Mouse (Mus musculus) embryonic facial prominence, embryonic 13.5 days (tissue): ENCODE results near the gene Arrdc3. TPM values are rescaled to one million over a fixed set of nuclear protein-coding genes. Genes with fewer than 3 reads are reported as not detected.
"Not testable (repeated sequence)": the region's sequence is repeated elsewhere in the genome, so short reads cannot be mapped to it uniquely, and the experiment has no call there.

Experiments
- ATAC-seq: fragments of 200-750 bp; cut with Nextera tagmentation; 2 replicates; pipeline ENCODE4 v1.8.0; 2017; ENCODE audit warnings: low read depth; ENCODE audit not compliant: insufficient number of reproducible peaks, insufficient read depth, low FRiP score, low TSS enrichment
- H3K27ac ChIP-seq: fragments of 300-500 bp; sonication (generic); 2 replicates; pipeline ENCODE4 v1.5.1; 2015; ENCODE audit warnings: moderate library complexity, mild to moderate bottlenecking, inconsistent platforms
- H3K27me3 ChIP-seq: fragments of 300-500 bp; sonication (generic); 2 replicates; pipeline ENCODE4 v1.6.1; 2015; ENCODE audit warnings: mild to moderate bottlenecking, inconsistent platforms
- H3K36me3 ChIP-seq: fragments of 300-500 bp; sonication (generic); 2 replicates; pipeline ENCODE4 v1.6.1; 2015; ENCODE audit warnings: mild to moderate bottlenecking, inconsistent platforms
- H3K4me1 ChIP-seq: fragments of 300-500 bp; sonication (generic); 2 replicates; pipeline ENCODE4 v1.6.1; 2015; ENCODE audit warnings: inconsistent platforms
- H3K4me2 ChIP-seq: fragments of 300-500 bp; sonication (generic); 2 replicates; pipeline ENCODE4 v1.6.1; 2015; ENCODE audit warnings: moderate library complexity, mild to moderate bottlenecking, inconsistent platforms
- H3K4me3 ChIP-seq: fragments of 300-500 bp; sonication (generic); 2 replicates; pipeline ENCODE4 v1.5.1; 2015; ENCODE audit warnings: mild to moderate bottlenecking, inconsistent platforms
- H3K9ac ChIP-seq: fragments of 300-500 bp; sonication (generic); 2 replicates; pipeline ENCODE4 v1.6.1; 2015; ENCODE audit warnings: mild to moderate bottlenecking, inconsistent platforms
- H3K9me3 ChIP-seq: fragments of 300-500 bp; sonication (generic); 2 replicates; pipeline ENCODE4 v1.6.1; 2016; ENCODE audit warnings: inconsistent platforms
- WGBS: fragments of 180-500 bp; shearing (Covaris S2); methylation state at CpG from one replicate; pipeline ENCODE4 v1.1.7; 2015; ENCODE audit warnings: mixed read lengths; 5-methylcytosine and 5-hydroxymethylcytosine counted together
- polyA plus RNA-seq: library from polyadenylated mRNA; unstranded; fragments of >200 nt; fragmentation: Nextera tagmentation; extraction: Ambion mirVana; gene quantifications from 2 replicates; pipeline ENCODE4 v1.2.1, GENCODE M21; 2015

The Arrdc3 gene
- polyA plus RNA-seq, 1 experiment from 2014 or later, result 52.8 TPM

DNA sequence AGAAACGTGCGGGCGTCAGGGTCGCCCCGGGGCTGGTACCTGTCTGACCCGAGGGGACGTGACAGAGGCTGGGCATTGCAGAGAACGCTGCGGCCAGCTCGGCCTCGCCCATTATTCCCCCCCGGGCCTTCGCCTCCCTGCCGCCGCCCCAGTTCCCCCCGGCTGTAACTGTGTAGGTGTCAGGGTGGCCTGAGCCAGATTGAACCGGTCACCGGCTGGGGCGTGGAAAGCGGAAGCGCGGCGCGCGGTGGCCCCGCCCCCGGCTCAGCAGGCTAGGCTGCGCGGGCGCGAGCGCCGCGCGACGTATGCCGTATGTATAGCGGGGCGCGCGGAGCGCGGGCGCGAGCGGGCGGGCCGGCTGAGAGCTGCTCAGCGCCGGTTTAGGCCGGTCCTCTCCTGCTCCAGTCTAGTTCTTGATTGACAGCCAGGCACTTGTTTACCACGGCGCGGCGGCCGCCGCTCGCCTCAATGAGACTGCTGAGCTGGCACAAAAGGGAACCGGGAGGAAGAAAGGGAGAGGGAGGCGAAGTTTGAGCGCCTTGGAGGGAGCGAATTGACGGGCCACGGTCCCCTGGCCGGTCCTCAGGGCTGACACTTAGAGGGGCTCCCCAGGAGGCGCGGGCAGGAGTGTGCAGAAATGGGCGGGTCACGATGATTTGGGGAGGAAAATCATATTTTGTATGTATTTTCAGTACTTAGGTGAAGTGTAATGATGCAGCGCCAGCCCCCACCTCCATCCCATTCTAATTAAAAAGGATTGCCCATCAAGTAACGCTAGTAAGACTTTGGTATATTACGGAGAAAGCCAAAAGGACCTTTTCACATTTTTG lies 2.9 kb downstream of the Arrdc3 start:
- ATAC-seq, result peak; percentile 94
- H3K9ac ChIP-seq, result peak overlapping the region; percentile 99
- under 1% methylated on average over 71 of the region's 72 CpGs for WGBS
- peak overlapping the region; percentile 59 for H3K4me2 ChIP-seq
- peak overlapping the region; percentile 86 for H3K4me3 ChIP-seq
- no peaks in the 10 kb centered on the region for H3K4me1 ChIP-seq
- peak overlapping the region; percentile 100 for H3K27ac ChIP-seq
- H3K9me3 ChIP-seq, result no peaks in the 10 kb centered on the region
- no peaks in the 10 kb centered on the region for H3K27me3 ChIP-seq
- H3K36me3 ChIP-seq, result peaks cover 19% of the 10 kb centered on the region

DNA sequence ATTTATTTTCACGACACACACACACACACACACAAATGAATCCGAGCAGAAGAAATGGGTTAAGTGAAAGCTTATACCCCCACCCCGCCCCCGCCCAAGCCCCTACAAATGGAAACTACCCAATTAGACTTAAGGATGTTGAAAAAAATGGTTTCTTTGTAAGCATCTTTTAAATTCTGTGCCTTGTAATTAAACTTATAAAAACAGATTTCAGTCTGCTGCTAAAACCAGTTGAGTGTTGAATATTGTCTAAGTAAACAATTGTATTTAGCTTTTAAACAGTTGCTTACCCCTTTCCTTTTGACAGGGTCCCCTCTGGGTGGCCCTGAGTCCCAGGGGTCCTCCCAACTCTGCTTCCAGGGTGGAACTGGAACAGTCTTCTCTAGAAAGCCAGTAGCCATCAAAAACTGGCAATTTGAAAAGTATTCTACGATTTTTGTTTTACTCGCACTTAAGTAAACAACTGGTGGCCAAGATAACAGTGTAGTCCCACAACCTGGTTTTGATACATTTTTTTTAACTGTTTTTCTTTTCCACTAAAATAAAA lies 3.6 kb downstream of the Arrdc3 start:
- H3K9me3 ChIP-seq, result no peaks in the 10 kb centered on the region
- H3K9ac ChIP-seq, result peak overlapping the region; percentile 99
- no peak for ATAC-seq

DNA sequence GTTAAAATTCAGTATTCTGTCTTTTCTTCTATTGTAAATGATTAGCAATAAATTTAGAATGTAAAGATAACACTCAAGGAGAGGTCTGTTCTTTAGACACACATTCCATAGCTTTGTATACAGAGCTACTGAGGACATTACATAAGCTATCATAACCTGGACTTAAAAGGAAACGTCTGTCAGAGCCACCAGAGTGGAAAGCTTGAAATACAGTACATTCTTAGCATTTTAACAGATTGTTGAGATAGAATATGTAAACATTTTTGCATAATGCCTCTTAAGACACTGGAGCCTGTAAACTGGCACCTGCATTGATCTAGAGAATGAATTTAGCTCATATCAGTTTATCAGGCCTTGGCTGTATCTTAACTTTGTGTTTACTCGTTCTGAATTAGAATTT lies 4.7 kb downstream of the Arrdc3 start:
- WGBS, result 71% methylated on average over 2 of the region's 2 CpGs
- Histone ChIP-seq H3K4me1 (no peaks in the 10 kb centered on the region), H3K9me3 (no peaks in the 10 kb centered on the region), H3K9ac (no peak overlapping the region), H3K4me2 (no peak overlapping the region), H3K27ac (no peak overlapping the region), H3K27me3 (no peaks in the 10 kb centered on the region), H3K36me3 (peaks cover 29% of the 10 kb centered on the region), H3K4me3 (no peak overlapping the region)
- no peak for ATAC-seq

More for the DNA sequence above, 3.6 kb downstream of the Arrdc3 start:
- Histone ChIP-seq H3K27me3 (no peaks in the 10 kb centered on the region), H3K27ac (peak overlapping the region; percentile 100), H3K4me1 (no peaks in the 10 kb centered on the region), H3K36me3 (peaks cover 24% of the 10 kb centered on the region), H3K4me2 (peak overlapping the region; percentile 59), H3K4me3 (peak overlapping the region; percentile 86)
- WGBS, result 16% methylated on average over 6 of the region's 6 CpGs

DNA sequence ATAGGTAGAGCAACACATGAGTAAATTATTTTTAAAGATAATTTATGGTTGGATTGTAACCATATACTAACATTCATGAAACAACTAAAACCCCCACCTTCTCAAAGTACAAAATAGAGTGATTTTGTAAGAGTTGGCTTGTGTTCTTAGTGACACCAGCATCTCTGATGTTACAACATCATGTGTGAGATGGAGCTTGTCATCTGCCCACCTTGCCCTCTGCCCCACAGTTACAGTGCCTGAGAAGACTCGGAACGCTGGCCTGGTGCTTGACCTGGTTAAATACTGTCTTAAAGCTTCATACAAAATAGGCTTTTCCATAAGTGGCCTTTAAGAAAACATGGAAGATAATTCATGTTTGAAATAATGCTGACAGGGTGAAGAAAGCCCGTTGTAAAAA lies 11.7 kb downstream of the Arrdc3 start:
- not testable (repeated sequence) for H3K4me1 ChIP-seq, ATAC-seq, H3K27me3 ChIP-seq, H3K4me2 ChIP-seq, H3K9me3 ChIP-seq, H3K4me3 ChIP-seq, H3K27ac ChIP-seq, H3K9ac ChIP-seq
- 93% methylated on average over 3 of the region's 3 CpGs for WGBS
- H3K36me3 ChIP-seq, result peaks cover 48% of the 10 kb centered on the region

DNA sequence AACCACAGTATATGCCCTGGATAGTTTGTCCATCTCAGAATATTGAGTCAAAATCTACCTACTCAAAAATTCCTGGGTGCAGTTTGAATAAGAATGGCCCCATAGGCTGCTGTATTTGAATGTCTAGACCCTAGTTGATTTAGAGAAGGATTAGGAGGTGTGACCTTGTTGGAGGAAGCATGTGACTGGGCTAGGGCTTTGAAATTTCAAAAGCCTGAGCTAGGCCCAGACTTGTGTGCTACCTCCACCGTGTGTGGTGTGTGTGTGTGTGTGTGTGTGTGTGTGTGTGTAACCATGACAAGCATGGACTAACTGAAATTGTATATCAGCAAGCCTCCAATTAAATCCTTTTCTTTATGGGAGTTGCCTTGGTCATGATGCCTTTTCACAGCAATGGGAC lies 14.2 kb downstream of the Arrdc3 start:
- Histone ChIP-seq H3K9me3 (no peaks in the 10 kb centered on the region), H3K27me3 (no peaks in the 10 kb centered on the region), H3K36me3 (peaks cover 29% of the 10 kb centered on the region), H3K4me3 (no peak overlapping the region), H3K9ac (no peak overlapping the region), H3K27ac (no peak overlapping the region), H3K4me2 (no peak overlapping the region), H3K4me1 (no peaks in the 10 kb centered on the region)
- 60% methylated on average over 1 of the region's 1 CpGs for WGBS
- no peak for ATAC-seq

DNA sequence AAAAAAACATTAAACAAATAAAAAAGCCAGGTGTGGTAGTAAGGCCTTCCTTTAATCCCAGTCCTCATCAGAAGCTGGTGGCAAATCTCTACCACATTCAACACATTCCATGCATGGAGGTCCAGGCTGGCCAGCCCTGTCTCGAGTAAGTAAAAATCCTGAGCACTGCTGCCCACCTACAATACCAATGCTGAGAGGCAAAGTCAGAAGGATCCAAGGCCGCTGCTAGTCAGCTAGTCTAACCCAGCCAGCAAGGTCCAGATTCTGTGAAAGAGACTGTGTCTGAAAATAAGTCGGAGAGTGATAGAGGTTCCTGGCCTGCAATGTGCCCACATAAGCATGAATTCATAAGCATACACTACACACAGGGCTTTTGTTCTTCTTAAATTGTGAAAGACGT lies 14.9 kb downstream of the Arrdc3 start:
- Histone ChIP-seq H3K4me1 (no peaks in the 10 kb centered on the region), H3K4me3 (no peak overlapping the region), H3K27ac (no peak overlapping the region), H3K36me3 (peaks cover 25% of the 10 kb centered on the region), H3K27me3 (no peaks in the 10 kb centered on the region), H3K9ac (no peak overlapping the region), H3K4me2 (no peak overlapping the region), H3K9me3 (no peaks in the 10 kb centered on the region)
- WGBS, result 83% methylated on average over 4 of the region's 4 CpGs
- ATAC-seq, result no peak

DNA sequence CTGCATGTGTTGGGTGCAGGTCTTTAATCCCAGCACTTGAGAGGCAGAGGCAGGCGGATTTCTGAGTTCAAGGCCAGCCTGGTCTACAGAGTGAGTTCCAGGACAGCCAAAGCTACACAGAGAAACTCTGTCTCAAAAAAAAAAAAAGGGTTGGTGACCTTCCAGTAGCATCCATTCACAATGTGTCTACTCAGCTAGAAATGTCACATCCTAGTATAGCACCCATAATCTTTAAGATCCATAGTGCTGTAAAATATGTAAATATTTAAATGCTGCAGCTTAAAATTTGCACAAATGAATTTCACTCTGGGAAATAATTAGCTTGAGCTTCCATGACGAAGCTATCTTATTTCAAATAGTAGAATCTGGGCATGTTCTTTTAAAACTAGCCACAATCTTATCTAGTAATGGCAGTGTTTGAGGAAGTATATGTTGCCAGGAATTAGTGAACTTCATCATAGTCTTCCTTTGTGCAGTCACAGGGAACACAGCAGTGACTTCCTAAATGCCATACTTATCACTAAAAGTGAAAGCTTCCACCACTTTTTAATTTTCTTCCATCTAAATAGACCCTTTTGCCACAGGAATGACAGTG lies 16.3 kb downstream of the Arrdc3 start:
- Histone ChIP-seq H3K27me3 (no peaks in the 10 kb centered on the region), H3K9ac (no peak overlapping the region), H3K4me3 (no peak overlapping the region), H3K4me1 (no peaks in the 10 kb centered on the region), H3K27ac (no peak overlapping the region), H3K9me3 (no peaks in the 10 kb centered on the region), H3K36me3 (peaks cover 10% of the 10 kb centered on the region), H3K4me2 (no peak overlapping the region)
- no peak for ATAC-seq
- 86% methylated on average over 2 of the region's 2 CpGs for WGBS

DNA sequence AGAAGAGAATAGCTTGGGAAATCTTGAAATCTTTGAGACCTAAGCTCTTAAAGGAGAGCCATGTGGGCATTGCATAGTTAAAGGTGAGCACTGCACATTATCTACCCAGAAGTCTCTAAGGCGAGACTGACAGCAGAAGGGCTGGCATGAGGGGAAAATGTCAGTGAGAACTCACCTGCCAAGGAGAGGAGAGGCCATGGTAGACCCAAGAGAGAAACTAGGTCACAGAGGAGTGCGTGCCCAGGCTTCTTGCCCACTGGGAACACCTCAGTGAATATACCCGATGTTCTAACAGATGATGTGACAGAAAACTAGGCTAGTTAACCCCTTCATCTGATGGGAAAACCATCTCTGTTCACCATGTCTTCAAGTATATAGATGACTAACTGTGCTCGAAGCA lies 18.2 kb downstream of the Arrdc3 start:
- no peaks in the 10 kb centered on the region for H3K9me3 ChIP-seq
- no peak overlapping the region for H3K9ac ChIP-seq
- H3K4me3 ChIP-seq, result no peak overlapping the region
- 0 out of 2 replicates have a peak, but pooled peaks cover 5% of the 10 kb centered on the region for H3K36me3 ChIP-seq
- WGBS, result 83% methylated on average over 4 of the region's 4 CpGs
- no peak overlapping the region for H3K27ac ChIP-seq
- no peak for ATAC-seq
- no peaks in the 10 kb centered on the region for H3K27me3 ChIP-seq
- no peak overlapping the region for H3K4me2 ChIP-seq
- H3K4me1 ChIP-seq, result no peaks in the 10 kb centered on the region

DNA sequence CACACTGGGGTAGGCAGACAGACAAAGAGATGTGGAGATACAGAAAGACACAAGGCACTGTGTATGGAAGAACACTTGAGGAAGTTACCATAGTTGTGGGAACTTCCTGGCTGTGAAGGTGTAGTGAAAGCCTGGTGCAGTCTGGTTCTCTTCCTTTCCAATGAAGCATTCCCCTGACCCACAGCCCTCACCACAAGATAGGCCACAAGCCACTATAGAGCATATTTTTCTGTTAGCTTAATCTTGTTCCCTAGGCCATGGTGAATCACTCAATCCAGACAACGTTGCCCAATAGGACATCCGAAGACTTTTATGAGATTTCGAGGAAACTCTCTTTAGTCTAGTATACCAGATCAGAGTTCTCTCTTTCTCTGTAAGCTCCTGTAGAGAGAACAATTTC lies 19.6 kb downstream of the Arrdc3 start:
- H3K9me3 ChIP-seq, result no peaks in the 10 kb centered on the region
- no peak overlapping the region for H3K9ac ChIP-seq
- H3K4me1 ChIP-seq, result no peaks in the 10 kb centered on the region
- H3K4me3 ChIP-seq, result no peak overlapping the region
- H3K27ac ChIP-seq, result no peak overlapping the region
- no peaks in the 10 kb centered on the region for H3K36me3 ChIP-seq
- WGBS, result 86% methylated on average over 3 of the region's 3 CpGs
- no peak for ATAC-seq
- H3K4me2 ChIP-seq, result no peak overlapping the region
- no peaks in the 10 kb centered on the region for H3K27me3 ChIP-seq

DNA sequence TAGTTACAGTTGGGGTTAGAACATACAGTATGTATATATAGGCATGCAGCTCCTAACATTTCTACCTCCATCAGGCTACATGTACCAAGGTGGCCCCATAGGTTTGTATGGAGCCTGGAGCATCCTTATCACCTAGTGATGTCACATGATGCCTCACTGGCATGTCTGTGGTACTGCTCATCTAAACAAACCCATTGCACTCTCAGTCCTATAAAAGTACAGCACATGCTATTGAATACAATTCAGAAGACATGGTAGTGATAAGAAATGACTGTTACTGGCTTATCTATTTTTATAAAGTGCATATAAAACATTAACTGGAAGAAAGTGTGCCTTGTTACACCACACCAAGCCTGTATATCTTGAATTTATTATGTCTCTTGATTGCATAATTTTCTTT lies 30.2 kb downstream of the Arrdc3 start:
- Histone ChIP-seq H3K27me3 (no peaks in the 10 kb centered on the region), H3K27ac (no peak overlapping the region), H3K36me3 (no peaks in the 10 kb centered on the region), H3K9ac (no peak overlapping the region), H3K4me2 (no peak overlapping the region), H3K4me1 (no peaks in the 10 kb centered on the region), H3K4me3 (no peak overlapping the region), H3K9me3 (no peaks in the 10 kb centered on the region)
- ATAC-seq, result no peak

DNA sequence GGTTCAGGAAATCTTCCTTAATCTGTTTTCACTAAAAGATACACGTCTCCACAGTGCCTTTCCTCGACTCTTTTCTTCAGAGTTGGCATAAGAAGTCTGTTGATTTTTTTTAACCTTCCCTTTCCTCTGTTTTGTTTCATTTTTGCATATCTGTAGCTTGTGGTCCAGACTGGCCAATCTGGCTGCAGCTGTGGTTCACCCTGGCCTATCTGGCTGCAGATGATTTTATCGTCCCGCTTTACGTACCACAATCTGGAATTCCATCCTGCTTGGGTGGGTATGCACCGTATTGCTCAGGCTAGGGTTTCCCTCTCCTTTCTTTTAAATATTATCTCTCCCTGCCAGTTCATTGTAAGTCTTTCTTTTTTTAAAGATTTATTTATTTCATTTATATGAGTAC lies 37.8 kb downstream of the Arrdc3 start:
- Histone ChIP-seq H3K4me3 (no peak overlapping the region), H3K36me3 (no peaks in the 10 kb centered on the region), H3K4me2 (no peak overlapping the region), H3K27ac (no peak overlapping the region), H3K4me1 (no peaks in the 10 kb centered on the region), H3K9me3 (no peaks in the 10 kb centered on the region), H3K9ac (no peak overlapping the region), H3K27me3 (no peaks in the 10 kb centered on the region)
- no peak for ATAC-seq
- WGBS, result 67% methylated on average over 6 of the region's 6 CpGs
